Mouse (Mus musculus) right cerebral cortex, postnatal 10 days (tissue): ENCODE measurements at regions not wholly inside any gene's neighbourhood (a gene's known extent, or its start where the extent isn't known, plus 50 kb on each side); places are given as distances from the start of the nearest gene placed in this dataset.

Source experiments
- DNase-seq, 2 experiments: peaks; one replicate each; pipeline ENCODE4 v3.0.0; 2021; ENCODE audit warnings: low spot score in 2 of 2

DNA sequence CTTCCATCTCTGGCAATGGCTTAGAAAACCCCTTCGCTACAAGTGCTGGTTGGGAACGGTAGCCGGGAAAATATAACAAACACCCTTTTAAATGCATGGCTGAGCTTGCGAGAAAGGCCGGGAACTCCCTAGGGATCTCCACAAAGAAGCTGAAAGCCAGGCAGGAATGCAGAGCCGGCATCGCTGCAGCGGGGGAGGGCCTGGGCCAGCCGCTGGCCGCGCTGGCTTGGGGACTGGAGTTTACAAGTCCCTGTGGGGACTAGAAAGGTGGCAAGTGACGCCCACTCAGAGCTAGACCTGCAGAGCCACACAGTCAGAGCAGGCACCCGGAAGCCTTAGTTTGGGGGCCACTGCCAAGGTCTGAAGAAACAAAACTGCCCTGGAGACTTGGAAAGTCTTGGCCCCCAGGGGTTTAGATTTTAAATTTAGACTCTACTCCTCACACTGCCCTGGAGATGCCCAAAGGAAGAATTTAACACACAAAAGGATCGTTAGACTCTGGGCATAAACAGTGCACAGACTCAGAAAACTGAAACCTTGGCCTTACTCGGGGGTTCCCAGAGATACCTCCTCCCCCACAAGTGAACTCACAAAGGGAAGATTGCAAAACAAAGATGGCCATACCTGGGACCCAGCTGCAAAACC lies 59.4 kb downstream of the 1700001O22Rik start:
- peak; percentile 58 to 61 for DNase-seq

DNA sequence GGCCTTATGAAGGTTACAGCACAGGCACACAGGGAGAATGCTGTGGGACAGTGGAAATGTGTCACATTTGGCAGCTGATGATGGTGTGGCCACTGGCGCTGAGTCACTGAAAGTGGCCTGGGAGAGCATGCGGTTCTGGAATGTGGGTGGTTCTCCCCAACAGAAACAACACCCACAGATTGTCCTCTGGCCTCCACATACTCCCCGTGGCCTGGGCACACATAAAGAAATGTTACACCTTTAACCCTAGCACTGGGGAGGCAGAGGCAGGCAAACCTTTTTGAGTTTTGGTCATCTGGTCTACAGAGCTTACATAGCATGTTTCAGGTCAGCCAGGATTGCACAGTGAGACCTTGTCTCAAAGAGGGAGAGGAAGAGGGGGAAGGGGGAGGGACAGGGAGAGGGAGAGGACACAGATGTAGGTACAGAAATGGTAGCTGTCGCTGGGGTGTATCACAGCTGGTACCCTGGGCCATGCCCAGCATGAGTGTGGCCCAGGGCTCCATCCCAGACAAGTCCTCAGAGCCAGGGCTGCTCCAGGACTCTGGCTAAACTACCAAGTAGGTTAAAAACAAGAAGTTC lies 60.1 kb downstream of the 1700001O22Rik start:
- DNase-seq = no peak

DNA sequence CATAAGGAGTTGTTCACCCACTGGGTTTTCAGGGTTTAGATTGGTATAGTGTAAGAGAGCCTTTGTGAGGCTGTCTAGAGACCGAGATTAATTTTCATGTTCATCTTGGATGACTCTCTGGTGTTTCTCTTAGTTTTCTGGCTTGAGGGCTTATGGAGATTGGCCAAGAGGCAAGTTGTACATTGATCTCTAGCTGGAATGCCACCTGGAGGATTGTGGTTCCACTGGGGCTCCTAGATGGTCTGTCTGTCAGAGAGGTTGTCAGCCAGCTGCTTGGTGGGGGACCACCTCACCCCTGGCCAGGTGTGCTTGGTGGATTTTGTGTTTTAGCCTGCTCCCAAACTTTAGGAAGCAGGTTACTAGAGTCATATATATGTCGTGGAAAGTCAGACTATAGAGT lies 62.0 kb downstream of the 1700001O22Rik start:
- DNase-seq = no peak

DNA sequence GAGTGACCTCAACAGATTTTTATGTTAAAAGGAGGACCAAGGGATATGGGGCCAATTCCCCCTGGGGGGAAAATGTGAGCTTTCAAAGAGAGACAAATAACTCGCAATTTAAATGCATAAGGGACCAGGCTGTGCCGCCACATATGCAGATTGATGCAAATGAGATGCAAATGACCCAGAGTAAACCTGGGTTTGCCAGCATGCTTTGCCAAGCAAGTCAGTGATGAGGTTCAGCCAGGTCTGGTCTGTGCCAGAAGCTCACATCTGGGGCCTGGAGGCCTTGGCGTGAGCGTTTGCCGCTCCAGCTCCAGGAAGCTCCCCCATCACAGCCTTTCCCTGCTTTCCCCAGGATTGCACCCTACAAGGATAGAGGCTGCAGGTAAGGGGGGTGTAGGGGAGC lies 65.7 kb downstream of the 1700001O22Rik start:
- DNase-seq = peak; percentile 79 to 88

DNA sequence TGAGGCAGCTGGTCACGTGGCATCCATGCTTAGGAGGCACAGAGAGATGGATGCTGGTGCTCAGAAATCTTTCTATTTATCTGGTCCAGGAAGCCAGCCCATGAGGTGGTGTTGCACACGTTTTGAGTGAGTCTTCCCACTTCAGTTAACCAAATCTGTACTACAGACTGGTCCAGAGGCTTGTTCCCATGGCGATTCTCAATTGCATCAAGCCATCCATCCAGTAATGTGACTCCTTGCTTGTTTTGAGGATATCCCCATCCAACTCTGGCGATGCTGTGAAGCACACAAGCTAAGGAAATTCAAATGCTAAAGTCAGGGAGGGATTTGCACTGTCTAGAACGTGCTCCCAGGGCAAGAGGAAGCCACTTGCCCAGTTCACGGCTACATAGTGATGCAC lies 66.8 kb downstream of the 1700001O22Rik start:
- peak in 1 of 2 experiments; percentile 56 for DNase-seq

DNA sequence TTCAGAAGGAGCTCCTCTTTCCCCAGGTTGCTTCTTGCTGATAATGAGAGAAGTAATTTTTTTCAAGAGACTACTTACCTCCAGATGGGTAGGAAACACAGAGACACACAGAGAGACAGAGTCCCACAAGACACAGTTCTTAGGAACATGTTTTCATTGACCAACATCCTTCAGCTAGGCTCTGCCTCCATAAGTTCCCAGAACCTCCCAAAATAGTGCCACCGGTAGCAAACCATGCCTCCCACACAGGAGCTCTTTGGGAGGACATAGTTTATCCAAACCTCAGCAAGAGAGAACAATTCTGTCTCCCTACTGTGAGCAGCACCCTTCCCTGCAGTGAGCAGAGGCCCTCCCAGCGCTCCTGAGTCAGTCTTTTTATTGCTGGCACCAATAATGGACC lies 67.2 kb downstream of the 1700001O22Rik start:
- no peak for DNase-seq

DNA sequence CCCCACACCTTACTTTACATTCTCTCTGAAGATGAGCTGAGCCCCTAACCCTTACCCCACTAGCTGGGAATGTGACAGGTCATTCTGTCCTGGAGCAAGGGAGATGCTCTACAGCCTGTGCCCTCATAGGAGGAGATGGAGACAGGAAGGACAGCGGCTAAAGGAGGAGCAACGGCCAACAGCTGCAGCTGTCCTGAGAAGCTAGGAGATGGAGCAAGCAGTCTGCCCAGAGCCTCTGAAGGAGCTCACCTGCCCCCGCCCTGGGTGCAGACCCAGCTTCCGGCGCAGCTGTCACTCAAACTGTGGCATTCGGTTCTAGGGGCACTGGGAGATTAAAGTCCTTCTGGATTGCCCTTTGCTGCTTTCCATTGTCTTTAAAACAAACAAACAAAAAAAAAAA lies 69.6 kb downstream of the 1700001O22Rik start:
- DNase-seq = no peak

DNA sequence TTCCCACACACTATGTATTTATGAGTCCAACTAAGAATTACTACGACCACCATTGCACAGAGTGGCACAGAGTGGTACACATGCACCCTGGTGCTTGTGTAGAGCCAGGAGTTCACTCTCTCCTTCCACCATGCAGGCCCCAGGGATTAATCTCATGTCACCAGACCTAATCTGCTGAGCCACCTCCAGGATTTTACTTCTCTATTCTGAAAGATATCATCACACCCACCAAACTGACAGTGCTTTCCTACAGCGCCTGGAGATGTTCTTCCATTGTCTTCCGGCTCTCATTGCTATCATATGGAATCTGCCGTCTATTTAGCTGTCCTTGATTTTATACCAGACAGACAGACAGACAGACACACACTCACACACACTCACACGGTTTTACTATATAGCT lies 71.6 kb downstream of the 1700001O22Rik start:
- no peak for DNase-seq

DNA sequence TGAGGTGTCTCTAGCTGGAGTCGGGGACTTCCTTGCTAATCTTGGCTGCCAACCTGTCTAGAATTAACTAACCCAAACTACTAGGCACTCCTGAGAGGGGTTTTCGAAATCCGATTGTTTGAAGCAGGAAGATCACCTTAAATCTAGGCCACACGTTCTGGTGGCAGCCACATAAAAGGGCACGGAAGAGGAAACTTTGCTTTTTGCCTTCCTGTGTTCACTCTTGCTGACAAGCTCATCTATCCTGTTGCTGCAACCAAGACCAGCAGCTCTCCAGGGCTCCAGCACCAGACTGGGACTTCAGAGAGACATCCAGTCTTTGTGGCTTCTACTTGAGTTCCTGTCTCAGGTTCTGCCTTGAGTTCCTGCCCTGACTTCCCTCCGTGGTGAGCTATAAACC lies 75.5 kb downstream of the 1700001O22Rik start:
- no peak for DNase-seq

DNA sequence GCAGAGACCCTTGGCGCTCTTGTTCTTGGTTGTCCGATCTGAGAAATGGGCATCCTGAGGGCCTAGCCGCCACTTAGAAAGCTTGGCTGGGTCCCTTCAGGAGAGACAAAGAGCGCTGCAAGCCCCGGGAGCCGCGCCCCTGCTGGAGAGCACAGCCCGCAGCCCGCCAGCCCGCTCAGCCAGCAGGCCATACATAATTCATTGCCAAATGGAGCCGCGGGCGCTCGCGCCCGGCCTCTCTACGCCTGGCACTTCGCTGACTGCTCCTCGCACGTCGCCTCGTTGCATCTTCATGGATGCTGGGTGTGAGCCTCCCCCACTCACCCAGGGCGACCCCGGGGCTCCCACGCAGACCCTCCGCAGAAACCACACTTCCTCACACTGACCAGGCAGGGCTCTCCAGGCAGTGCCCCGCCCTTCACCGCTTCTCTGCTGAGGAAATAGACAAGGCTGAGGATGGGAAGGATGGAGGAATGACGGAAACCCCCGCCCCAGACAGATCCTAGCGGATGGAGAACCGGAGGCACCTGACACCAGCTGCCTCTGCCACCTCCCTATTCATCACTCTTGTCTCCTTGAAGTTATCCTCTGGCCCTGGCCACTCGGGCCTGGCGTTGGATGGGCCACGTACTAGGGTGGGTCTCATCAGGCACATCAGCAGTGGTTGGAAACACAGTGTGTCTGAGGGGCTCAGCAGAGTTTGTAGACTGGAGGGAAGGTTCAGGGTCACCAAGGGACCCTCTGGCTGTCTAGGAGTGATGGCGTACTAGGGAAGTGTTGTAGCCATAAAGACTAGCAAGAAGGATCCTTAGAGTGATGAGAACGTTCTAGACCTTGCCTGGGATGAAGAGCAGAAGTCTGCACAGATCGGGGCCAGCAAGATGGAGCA lies 77.6 kb downstream of the 1700001O22Rik start:
- peak; percentile 80 to 82 for DNase-seq

DNA sequence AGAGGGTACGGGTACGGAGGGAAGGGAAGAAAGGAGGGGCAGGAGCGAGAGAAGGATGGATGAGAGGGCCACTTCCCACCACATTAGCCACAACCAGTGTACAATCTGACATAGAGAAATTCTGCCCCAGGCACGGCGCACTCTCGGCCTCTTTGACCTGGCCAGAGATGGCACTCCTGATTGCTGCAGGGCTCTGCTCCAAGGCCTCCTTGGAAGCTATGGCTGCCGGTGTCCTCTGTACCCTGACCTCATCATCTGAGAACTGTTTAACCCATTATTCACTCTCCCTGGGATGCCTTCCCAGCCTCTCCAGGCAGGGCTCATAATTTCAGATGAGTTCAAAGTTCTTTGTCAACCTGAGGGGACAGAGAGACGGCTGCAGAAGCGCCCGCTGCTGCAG lies 78.3 kb downstream of the 1700001O22Rik start:
- no peak for DNase-seq

DNA sequence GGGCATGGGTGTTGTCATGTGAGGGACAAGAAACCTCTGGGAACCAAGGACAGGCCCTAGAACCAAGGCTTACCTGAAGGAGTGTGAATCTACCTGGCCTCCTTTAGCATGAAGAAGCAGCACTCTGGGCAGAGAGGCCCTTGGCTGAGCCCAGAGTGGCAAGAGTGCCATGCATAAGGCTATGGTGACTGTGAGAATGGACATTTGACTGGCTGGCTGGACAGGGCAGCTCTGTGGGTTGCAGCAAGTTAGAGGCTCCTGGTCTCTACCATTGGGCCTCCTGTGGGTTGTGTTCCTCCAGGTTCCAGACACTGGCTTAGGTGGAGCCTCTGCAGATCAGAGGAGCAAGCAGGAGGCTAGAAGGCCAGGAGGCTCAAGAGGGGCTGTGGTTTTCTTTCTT lies 78.9 kb downstream of the 1700001O22Rik start:
- DNase-seq = no peak

DNA sequence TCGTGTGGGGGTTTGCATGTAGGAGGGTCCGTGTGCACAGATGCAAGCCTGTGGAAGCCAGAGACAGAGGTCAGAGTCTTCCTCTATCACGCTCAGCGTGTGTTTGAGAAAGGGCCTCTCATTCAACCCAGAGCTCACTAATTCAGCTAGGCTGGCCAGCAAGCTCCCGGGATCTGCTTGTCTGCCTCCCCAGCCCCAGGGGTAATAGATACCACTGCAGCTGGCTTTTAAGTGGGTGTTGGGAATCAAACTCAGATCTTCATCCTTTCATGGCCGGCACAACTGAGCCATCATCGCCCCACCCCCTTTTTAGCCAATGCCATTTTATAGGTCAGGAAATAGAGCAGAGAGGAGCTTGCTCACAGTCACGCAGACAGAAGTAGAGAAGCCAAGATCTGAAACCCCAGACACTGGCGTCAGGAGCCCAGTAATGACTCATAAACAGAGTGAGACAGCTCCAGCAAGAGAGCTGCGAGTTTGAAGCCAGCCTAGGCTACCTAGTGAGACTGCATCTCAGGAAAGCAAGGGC lies 80.3 kb downstream of the 1700001O22Rik start:
- DNase-seq = peak in 1 of 2 experiments; percentile 41

DNA sequence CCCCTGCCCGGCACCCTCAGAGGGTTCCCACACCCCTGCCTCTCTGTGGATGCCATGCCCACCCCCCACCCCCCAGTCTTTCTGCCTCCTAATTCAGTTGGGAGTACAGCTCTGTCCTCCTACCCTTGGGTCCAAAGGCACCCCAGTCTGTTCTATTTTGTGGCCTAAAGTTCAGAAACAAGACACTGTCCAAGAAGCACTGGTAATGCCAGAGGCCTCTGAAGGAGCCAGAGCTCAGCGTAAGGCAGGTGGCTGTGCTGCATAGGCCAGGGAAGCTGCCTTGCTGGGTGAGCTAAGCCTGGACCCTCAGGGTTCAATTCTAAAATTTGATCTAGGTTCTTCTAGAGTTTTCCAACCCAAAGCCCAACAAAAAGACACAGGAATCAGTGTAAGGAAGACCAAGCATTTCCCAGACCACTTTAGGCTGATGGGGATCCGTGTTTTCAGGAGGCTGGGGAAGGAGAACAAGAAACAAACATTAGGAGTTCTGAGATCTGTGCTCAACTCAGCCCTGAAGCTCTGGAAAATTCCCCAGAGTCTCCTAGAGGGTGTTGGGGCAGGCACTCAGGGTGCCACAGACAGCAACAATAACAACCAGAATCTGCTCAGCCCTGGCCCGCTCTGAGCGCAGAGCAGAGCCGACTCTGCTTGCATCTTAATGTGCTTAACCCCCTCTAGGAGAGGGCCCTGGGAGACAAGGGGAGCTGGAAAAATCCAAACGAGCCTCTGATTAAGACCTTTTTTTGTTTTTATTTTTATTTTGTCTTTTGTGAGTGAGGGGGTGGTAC lies 81.0 kb downstream of the 1700001O22Rik start:
- peak; percentile 64 for DNase-seq

DNA sequence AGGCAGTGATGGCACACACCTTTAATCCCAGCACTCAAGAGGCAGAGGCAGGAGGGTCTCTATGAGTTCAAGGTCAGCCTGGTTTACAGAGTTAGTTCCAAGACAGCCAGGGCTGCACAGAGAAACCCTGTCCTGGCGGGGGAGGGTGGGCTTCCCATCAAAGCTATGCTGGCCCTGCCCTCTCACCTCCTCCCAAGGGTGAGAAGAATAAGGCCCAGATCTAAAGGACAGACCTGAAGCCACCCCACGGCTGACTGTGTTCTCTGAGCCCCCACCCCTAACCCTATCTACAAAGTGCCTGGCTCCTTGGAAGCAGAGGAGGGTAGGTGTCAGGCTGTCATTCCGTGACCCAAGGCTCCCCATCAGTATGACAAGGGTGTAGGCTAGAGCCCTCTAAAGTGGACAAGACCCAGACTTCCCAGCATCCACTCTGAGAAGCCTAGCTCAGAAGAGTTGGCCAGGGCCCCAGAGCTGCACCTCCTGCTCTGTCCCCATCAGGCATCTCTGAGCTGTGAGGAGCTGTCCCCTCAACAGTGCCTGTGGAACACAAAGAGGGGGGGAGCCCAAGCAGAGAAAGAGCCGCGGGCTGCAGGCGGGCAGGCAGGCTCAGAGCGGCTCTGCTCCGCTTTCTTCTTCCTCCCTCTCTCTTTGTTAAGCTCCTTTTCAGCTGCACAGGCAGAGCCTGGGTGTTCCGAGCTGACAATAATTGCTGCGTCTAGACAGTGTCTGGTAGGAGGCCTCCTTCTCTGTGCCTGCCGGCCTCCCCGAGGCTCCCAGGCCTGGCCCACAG lies 81.8 kb downstream of the 1700001O22Rik start:
- peak; percentile 84 to 88 for DNase-seq

DNA sequence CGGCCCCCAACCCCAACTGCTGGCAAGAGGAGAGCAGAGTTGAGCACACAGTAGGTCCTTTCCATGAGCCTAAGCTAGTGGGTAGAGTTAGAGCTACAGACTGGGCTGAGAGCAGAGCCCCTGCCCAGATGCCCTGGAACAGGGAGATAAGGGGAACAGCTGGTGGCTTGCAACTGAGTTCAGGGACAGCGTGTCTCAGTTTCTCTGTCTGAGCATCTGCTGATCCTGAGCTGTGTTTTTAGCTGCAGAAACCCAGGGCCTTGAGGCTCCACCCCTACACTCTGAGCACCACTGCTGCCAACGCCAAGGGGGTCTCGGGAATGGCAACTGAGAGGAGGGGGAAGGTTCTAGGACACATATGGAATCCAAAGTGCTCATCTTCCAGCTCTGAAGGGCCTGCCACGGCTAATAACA lies 82.4 kb downstream of the 1700001O22Rik start:
- no peak for DNase-seq

DNA sequence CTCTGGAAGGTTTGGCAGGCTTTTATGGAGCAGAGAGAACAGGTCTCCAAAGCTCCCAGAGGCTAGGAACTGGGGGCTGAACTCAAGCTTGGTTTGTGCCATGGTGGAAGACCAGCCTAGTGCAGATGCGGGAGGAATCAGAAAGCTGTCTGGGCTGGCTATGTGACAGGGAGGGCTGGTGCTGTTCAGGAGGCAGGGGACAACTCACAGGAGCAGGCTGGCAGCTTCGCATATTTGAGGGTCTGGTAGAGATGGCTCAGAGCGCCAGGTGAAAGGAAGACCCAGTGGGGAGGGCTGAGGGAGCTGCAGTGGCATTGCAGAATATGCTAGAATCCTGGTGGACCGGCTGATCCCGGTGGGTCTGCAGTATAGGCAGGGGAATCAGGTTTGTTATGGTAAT lies 83.2 kb downstream of the 1700001O22Rik start:
- DNase-seq = no peak

DNA sequence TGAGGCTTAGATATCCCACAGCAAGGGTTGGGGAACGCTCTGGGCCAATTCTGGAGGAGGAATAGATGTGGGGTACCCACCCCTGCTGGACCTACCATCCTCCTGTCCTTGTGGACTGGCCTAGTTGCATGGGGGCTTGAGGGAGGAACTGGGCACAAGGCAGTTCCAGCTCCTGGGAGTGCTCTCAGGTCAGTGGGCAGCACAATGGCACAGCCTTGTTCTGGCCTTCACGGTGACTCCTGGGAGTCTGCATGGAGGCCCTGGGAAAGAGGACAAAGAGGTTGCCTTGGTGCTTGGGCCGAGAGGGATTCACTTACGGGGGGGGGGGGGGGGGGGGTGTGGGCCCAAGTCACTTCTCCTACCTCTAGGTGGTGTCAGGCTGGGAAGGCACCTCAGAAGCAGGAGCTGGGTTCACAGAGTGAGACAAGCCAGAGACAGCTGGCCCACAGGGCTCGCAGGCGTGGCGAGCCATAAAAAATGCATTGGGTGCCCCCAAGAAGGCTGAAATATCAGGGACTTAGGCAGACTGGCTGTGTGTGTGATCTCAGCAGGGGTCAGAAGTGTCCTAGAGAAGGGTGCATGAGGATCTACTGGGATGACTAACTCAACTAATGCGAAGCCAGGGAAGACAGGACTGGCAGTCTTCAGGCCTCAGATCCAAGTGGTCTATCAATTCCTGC lies 83.7 kb downstream of the 1700001O22Rik start:
- peak in 1 of 2 experiments; percentile 53 for DNase-seq

DNA sequence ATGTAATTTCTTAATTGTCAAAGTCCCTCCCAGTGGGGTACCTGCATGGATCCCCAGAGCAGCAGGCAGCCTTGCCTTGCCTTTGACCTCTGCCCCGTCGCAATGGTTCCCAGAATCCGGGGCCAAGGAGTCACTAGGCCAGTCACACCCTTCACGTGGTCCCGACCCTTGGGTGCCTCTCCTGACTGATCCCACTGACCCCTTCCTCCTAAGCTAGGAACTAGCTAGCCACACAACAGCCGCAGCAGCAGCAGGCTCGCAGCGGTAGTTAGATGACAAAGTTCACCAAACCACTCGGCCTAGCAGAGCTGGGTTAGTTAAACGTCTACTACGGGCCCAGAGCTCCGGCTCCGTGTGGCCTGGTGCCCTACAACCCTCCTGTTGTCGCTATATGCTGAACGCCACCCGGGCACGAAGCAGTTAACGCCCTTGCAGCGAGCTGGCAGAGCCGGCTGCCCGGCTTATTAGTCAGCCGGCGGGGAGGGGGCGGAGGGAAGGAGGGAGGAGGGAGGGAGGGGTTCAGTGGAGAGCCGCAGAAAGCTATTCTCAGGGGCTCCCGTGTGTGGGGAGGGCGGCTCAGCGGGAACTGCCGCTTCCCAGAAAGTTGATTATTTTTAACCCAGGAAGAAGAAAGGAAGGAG lies 84.6 kb downstream of the 1700001O22Rik start:
- DNase-seq = peak; percentile 93 to 94

DNA sequence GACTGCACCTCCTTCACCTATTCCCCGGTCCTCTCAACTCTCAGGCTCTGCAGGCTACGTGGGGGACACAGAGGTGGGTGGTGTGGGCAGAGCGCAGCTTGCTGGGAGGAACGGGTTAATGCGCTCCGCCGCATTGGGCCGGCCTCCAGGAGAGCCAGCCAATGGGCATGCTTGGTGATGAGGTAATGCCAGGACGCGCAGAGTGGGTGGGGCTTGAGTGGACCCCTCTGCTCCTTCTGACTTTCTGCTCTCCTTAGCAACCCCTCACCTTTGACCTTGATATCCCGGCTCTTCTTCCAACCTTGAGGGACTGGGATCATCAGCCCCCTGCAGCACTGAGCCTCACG lies 85.2 kb downstream of the 1700001O22Rik start:
- peak; percentile 95 to 96 for DNase-seq
